Mouse (Mus musculus) spleen, adult 12 weeks (tissue): ENCODE measurements around the gene Togaram2.
"Not testable (repeated sequence)": the region's sequence is repeated elsewhere in the genome, so short reads cannot be mapped to it uniquely, and the experiment has no call there.

Experiments used
- DNase-seq: peaks from one replicate; pipeline ENCODE4 v3.0.0; 2022; ENCODE audit warnings: low spot score

The Togaram2 gene

GRCm38 (mm10) chr17:71673092-71673491 is at the start of gene Togaram2:
TSS of gene Togaram2 (plus strand) at chr17:71673261.
- DNase-seq, result no peak

GRCm38 (mm10) chr17:71631806-71632205 is 41.3 kb upstream of the Togaram2 start:
- DNase-seq, result no peak

- DNase-seq, result no peak
Observed at GRCm38 (mm10) chr17:71633350-71633749, 39.7 kb upstream of the Togaram2 start.

- DNase-seq, result no peak
Observed at GRCm38 (mm10) chr17:71636786-71637185, 36.3 kb upstream of the Togaram2 start.

- DNase-seq, result no peak
Observed at GRCm38 (mm10) chr17:71637750-71638265, 35.3 kb upstream of the Togaram2 start.

- not testable (repeated sequence) for DNase-seq
Observed at GRCm38 (mm10) chr17:71639056-71639455, 34.0 kb upstream of the Togaram2 start.

GRCm38 (mm10) chr17:71640421-71641085 is 32.5 kb upstream of the Togaram2 start:
- DNase-seq, result no peak

- DNase-seq, result no peak
Observed at GRCm38 (mm10) chr17:71642190-71642589, 30.9 kb upstream of the Togaram2 start.

GRCm38 (mm10) chr17:71650011-71650410 is 23.1 kb upstream of the Togaram2 start:
- no peak for DNase-seq

GRCm38 (mm10) chr17:71652495-71652894 is 20.6 kb upstream of the Togaram2 start:
- no peak for DNase-seq

GRCm38 (mm10) chr17:71652934-71653333 is 20.1 kb upstream of the Togaram2 start:
- no peak for DNase-seq

- no peak for DNase-seq
Observed at GRCm38 (mm10) chr17:71657521-71657920, 15.5 kb upstream of the Togaram2 start.

- DNase-seq, result no peak
Observed at GRCm38 (mm10) chr17:71658666-71659065, 14.4 kb upstream of the Togaram2 start.

- no peak for DNase-seq
Observed at GRCm38 (mm10) chr17:71660390-71660789, 12.7 kb upstream of the Togaram2 start.

- peak; percentile 33 for DNase-seq
Observed at GRCm38 (mm10) chr17:71662751-71663250, 10.3 kb upstream of the Togaram2 start.

GRCm38 (mm10) chr17:71663491-71663890 is 9.6 kb upstream of the Togaram2 start:
- no peak for DNase-seq

GRCm38 (mm10) chr17:71664172-71664571 is 8.9 kb upstream of the Togaram2 start:
- DNase-seq, result no peak

GRCm38 (mm10) chr17:71665201-71665600 is 7.9 kb upstream of the Togaram2 start:
- no peak for DNase-seq

GRCm38 (mm10) chr17:71669511-71669910 is 3.5 kb upstream of the Togaram2 start:
- no peak for DNase-seq

GRCm38 (mm10) chr17:71671840-71672546 is 1.1 kb upstream of the Togaram2 start:
- DNase-seq, result no peak

- DNase-seq, result no peak
Observed at GRCm38 (mm10) chr17:71673936-71674335, 875 bp downstream of the Togaram2 start.

- no peak for DNase-seq
Observed at GRCm38 (mm10) chr17:71674886-71675285, 1.8 kb downstream of the Togaram2 start.

- DNase-seq, result no peak
Observed at GRCm38 (mm10) chr17:71681666-71682065, 8.6 kb downstream of the Togaram2 start.
